Mouse (Mus musculus): ENCODE measurements around the gene Usp31. TPM values are rescaled to one million over a fixed set of nuclear protein-coding genes. Genes with fewer than 3 reads are reported as not detected.

Usp31 gene
- total RNA-seq, 2 experiments from 2014 or later, result 80.8 to 81.3 TPM

- DNase-seq (ENCODE audit: extremely low spot score in 1 of 2, low spot score in 2 of 2), result no peak
- intact Hi-C loops (cut with DNase I), result no loop called here
- Histone ChIP-seq H3K27ac (no peak overlapping the region), H3K4me3 (no peak overlapping the region)
- TF ChIP-seq CTCF (IDR thresholded peaks at IDR 0.05), result no peak
These were observed 6.6 kb downstream of the Usp31 start for GRCm38 (mm10) chr7:121700480-121700879.

- Histone ChIP-seq H3K4me3 (no peak overlapping the region), H3K27ac (no peak overlapping the region)
- no peak for DNase-seq (ENCODE audit: extremely low spot score in 1 of 2, low spot score in 2 of 2)
- intact Hi-C loops (cut with DNase I), result no loop called here
- no peak for TF ChIP-seq CTCF (IDR thresholded peaks at IDR 0.05)
These were observed 7.8 kb downstream of the Usp31 start for GRCm38 (mm10) chr7:121699218-121699617.

- DNase-seq (ENCODE audit: extremely low spot score in 1 of 2, low spot score in 2 of 2), result no peak
- H3K4me3 ChIP-seq, result no peak overlapping the region
- H3K27ac ChIP-seq, result peak overlapping the region; percentile 25; the same call in 1 of the 2 replicates
- no peak for TF ChIP-seq CTCF (IDR thresholded peaks at IDR 0.05)
- intact Hi-C loops (cut with DNase I), result no loop called here
These were observed 9.5 kb downstream of the Usp31 start for GRCm38 (mm10) chr7:121697574-121697973.

- no peak for TF ChIP-seq CTCF (IDR thresholded peaks at IDR 0.05)
These were observed 9.9 kb downstream of the Usp31 start for GRCm38 (mm10) chr7:121697170-121697569.

GRCm38 (mm10) chr7:121691803-121692202, 15.2 kb downstream of the Usp31 start:
- TF ChIP-seq CTCF (IDR thresholded peaks at IDR 0.05), result no peak
- Histone ChIP-seq H3K27ac (no peak overlapping the region), H3K4me3 (no peak overlapping the region)
- intact Hi-C loops (cut with DNase I), result no loop called here
- DNase-seq (ENCODE audit: extremely low spot score in 1 of 2, low spot score in 2 of 2), result no peak

More at GRCm38 (mm10) chr7:121697170-121697569, 9.9 kb downstream of the Usp31 start:
- no peak for DNase-seq (ENCODE audit: extremely low spot score in 1 of 2, low spot score in 2 of 2)
- intact Hi-C loops (cut with DNase I), result no loop called here
- Histone ChIP-seq H3K27ac (no peak overlapping the region), H3K4me3 (no peak overlapping the region)

- intact Hi-C loops (cut with DNase I), result no loop called here
- no peak for DNase-seq (ENCODE audit: extremely low spot score in 1 of 2, low spot score in 2 of 2)
- Histone ChIP-seq H3K4me3 (no peak overlapping the region), H3K27ac (no peak overlapping the region)
- no peak for TF ChIP-seq CTCF (IDR thresholded peaks at IDR 0.05)
These were observed 17.7 kb downstream of the Usp31 start for GRCm38 (mm10) chr7:121689338-121689737.

GRCm38 (mm10) chr7:121685140-121685984, 21.7 kb downstream of the Usp31 start:
- TF ChIP-seq CTCF (IDR thresholded peaks at IDR 0.05), result no peak
- no peak overlapping the region for H3K4me3 ChIP-seq
- intact Hi-C loops (cut with DNase I), result no loop called here
- no peak for DNase-seq (ENCODE audit: extremely low spot score in 1 of 2, low spot score in 2 of 2)
- H3K27ac ChIP-seq, result no peak overlapping the region

GRCm38 (mm10) chr7:121681191-121681590, 25.9 kb downstream of the Usp31 start:
- no peak for DNase-seq (ENCODE audit: extremely low spot score in 1 of 2, low spot score in 2 of 2)
- no peak; the same call in 1 of the 2 replicates for TF ChIP-seq CTCF (IDR thresholded peaks at IDR 0.05)
- intact Hi-C loops (cut with DNase I), result no loop called here
- H3K27ac ChIP-seq, result no peak overlapping the region
- no peak overlapping the region for H3K4me3 ChIP-seq

GRCm38 (mm10) chr7:121677105-121677753, 29.8 kb downstream of the Usp31 start:
- Histone ChIP-seq H3K4me3 (no peak overlapping the region), H3K27ac (no peak overlapping the region)
- no peak for DNase-seq (ENCODE audit: extremely low spot score in 1 of 2, low spot score in 2 of 2)
- intact Hi-C loops (cut with DNase I), result no loop called here
- TF ChIP-seq CTCF (IDR thresholded peaks at IDR 0.05), result no peak

GRCm38 (mm10) chr7:121660705-121661104, 46.3 kb downstream of the Usp31 start:
- Histone ChIP-seq H3K4me3 (no peak overlapping the region), H3K27ac (no peak overlapping the region)
- no peak for DNase-seq (ENCODE audit: extremely low spot score in 1 of 2, low spot score in 2 of 2)
- intact Hi-C loops (cut with DNase I), result loop anchor here (10.0 kb wide), 1 partner anchor 314 kb away; no protein-coding TSS in a partner anchor
- no peak for TF ChIP-seq CTCF (IDR thresholded peaks at IDR 0.05)

- Histone ChIP-seq H3K4me3 (no peak overlapping the region), H3K27ac (no peak overlapping the region)
- intact Hi-C loops (cut with DNase I), result no loop called here
- no peak for DNase-seq (ENCODE audit: extremely low spot score in 1 of 2, low spot score in 2 of 2)
- TF ChIP-seq CTCF (IDR thresholded peaks at IDR 0.05), result no peak
These were observed 48.2 kb downstream of the Usp31 start for GRCm38 (mm10) chr7:121658866-121659265.

- no peak for TF ChIP-seq CTCF (IDR thresholded peaks at IDR 0.05)
These were observed 52.4 kb downstream of the Usp31 start for GRCm38 (mm10) chr7:121654675-121655074.

More at GRCm38 (mm10) chr7:121654675-121655074, 52.4 kb downstream of the Usp31 start:
- Histone ChIP-seq H3K4me3 (no peak overlapping the region), H3K27ac (no peak overlapping the region)
- intact Hi-C loops (cut with DNase I), result no loop called here
- DNase-seq (ENCODE audit: extremely low spot score in 1 of 2, low spot score in 2 of 2), result no peak

Measured in left cerebral cortex, adult 2 months (tissue).